Mouse (Mus musculus) embryonic facial prominence, embryonic 14.5 days (tissue): ENCODE measurements at regions not wholly inside any gene's neighbourhood (a gene's known extent, or its start where the extent isn't known, plus 50 kb on each side); places are given as distances from the start of the nearest gene placed in this dataset.

Source experiments
- ATAC-seq: fragments of 200-750 bp; cut with Nextera tagmentation; 2 replicates; pipeline ENCODE4 v1.8.0; 2017; ENCODE audit warnings: low read depth, moderate number of reproducible peaks, moderate TSS enrichment
- DNase-seq: peaks from one replicate; pipeline ENCODE4 v3.0.0-alpha.2; 2015; ENCODE audit warnings: low spot score
- H3K27ac ChIP-seq: fragments of 300-500 bp; sonication (generic); replicated peaks from 2 replicates; pipeline ENCODE4 v1.5.1; 2014; ENCODE audit warnings: low read depth, mild to moderate bottlenecking, low read length, moderate library complexity
- H3K27me3 ChIP-seq: fragments of 300-500 bp; sonication (generic); replicated peaks from 2 replicates; pipeline ENCODE4 v1.6.1; 2014; ENCODE audit warnings: low read length; ENCODE audit not compliant: control insufficient read depth, insufficient read depth
- H3K36me3 ChIP-seq: fragments of 300-500 bp; sonication (generic); 2 replicates; pipeline ENCODE4 v1.6.1; 2014; ENCODE audit warnings: low read length, mixed read lengths; ENCODE audit not compliant: control insufficient read depth, insufficient read depth
- H3K4me1 ChIP-seq: fragments of 300-500 bp; sonication (generic); 2 replicates; pipeline ENCODE4 v1.6.1; 2014; ENCODE audit warnings: antibody characterized with exemption, low read length; ENCODE audit not compliant: control insufficient read depth, insufficient read depth
- H3K4me2 ChIP-seq: fragments of 300-500 bp; sonication (generic); 2 replicates; pipeline ENCODE4 v1.6.1; 2014; ENCODE audit warnings: low read depth, mild to moderate bottlenecking, low read length, moderate library complexity, mixed read lengths
- H3K4me3 ChIP-seq: fragments of 300-500 bp; sonication (generic); 2 replicates; pipeline ENCODE4 v1.5.1; 2014; ENCODE audit warnings: low read depth, mild to moderate bottlenecking, low read length
- H3K9ac ChIP-seq: fragments of 300-500 bp; sonication (generic); 2 replicates; pipeline ENCODE4 v1.6.1; 2014; ENCODE audit warnings: low read depth, mild to moderate bottlenecking, low read length, moderate library complexity, mixed read lengths
- H3K9me3 ChIP-seq: fragments of 300-500 bp; sonication (generic); 2 replicates; pipeline ENCODE4 v1.6.1; 2016; ENCODE audit warnings: low read length; ENCODE audit not compliant: control insufficient read depth
- WGBS: fragments of 180-500 bp; shearing (Covaris S2); extraction: QIAGEN DNeasy Blood & Tissue Kit; methylation state at CpG from one replicate; pipeline ENCODE4 v1.1.7; 2014; 5-methylcytosine and 5-hydroxymethylcytosine counted together

DNA sequence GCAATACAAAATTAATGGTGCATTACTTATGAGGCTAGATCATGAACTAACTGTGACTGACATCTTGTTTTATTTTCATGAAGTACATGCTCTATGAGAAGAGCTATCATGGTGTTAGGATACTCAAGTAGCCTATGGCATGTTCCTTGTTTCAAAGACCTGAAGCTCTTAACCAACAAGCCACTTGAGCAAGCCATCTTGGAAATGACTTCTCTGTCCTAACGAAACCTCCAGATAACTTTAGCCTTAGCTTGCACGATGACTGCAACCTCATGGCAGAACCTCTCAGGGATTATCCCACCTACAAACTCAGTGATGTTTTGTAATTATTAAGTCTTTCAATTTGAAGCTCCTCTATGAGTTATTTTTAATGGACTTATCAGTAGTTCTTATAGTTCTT is 362.3 kb upstream of the Marcks start:
- WGBS: 92% methylated on average over 2 of the region's 2 CpGs
- DNase-seq: no peak
- Histone ChIP-seq H3K27me3 (no peaks in the 10 kb centered on the region), H3K36me3 (no peaks in the 10 kb centered on the region), H3K9ac (no peak overlapping the region), H3K27ac (no peak overlapping the region), H3K4me2 (no peak overlapping the region), H3K4me3 (no peak overlapping the region), H3K9me3 (no peaks in the 10 kb centered on the region), H3K4me1 (no peaks in the 10 kb centered on the region)
- no peak for ATAC-seq

DNA sequence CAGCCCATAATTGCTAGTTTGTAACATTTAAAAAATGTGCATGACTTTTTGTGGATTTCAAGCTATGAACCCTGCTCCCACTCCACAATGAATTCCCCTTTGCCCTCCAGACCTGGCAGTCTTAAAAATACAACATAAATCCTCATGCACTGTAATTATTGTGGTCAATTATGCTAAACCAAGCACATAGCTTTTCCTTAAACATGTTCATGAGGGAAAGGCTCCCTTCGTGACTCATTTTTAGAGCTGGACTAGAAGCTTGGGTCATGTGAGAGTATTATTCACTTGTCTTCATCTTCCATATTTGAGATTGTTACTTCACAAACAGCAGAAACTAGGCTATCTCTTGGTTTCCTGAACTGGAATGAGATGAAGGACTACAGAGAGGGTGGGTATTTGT is 356.7 kb upstream of the Marcks start:
- ATAC-seq: no peak
- H3K4me2 ChIP-seq: no peak overlapping the region
- 71% methylated on average over 1 of the region's 1 CpGs for WGBS

DNA sequence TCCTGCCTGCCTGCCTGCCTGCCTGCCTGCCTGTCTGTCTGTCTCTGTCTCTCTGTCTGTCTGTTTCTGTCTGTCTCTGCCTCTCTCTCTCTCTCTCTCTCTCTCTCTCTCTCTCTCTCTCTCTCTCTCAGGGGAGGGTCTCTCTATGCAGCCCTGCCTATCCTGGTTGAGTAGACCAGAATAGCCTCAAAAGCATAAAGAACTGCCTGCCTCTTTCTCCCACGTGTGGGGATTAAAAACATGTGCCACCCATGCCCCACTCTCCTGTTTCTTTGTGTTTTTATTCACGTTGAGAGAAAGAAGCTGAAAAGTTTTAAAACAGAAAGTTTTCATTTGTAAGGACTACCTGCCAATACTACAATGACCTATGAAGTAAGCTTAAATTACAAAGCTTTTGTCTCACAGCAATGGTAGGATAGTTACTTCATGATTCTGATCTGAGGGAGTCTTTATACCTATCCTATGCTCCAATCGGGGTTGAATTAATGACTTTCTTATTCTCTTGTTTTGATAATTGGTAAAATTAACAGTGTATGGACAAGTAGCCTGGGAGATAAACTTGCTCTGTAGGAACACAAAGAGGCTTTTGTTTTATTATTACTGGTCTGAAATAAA is 355.9 kb upstream of the Marcks start:
- H3K4me3 ChIP-seq: no peak overlapping the region
- no peaks in the 10 kb centered on the region for H3K36me3 ChIP-seq
- H3K27me3 ChIP-seq: no peaks in the 10 kb centered on the region
- H3K4me1 ChIP-seq: peaks cover 9% of the 10 kb centered on the region; the same call in 1 of the 2 replicates
- WGBS: 26% methylated on average over 3 of the region's 3 CpGs
- DNase-seq (no peak), ATAC-seq (no peak)
- H3K9me3 ChIP-seq: no peaks in the 10 kb centered on the region
- no peak overlapping the region for H3K9ac ChIP-seq
- 0 out of 2 replicates have a peak overlapping the region, but pooled peaks have one; percentile 10 for H3K27ac ChIP-seq
- no peak overlapping the region for H3K4me2 ChIP-seq

More for the DNA sequence above, 356.7 kb upstream of the Marcks start:
- Histone ChIP-seq H3K27me3 (no peaks in the 10 kb centered on the region), H3K27ac (no peak overlapping the region), H3K36me3 (no peaks in the 10 kb centered on the region), H3K9me3 (no peaks in the 10 kb centered on the region), H3K4me3 (no peak overlapping the region), H3K4me1 (peaks cover 9% of the 10 kb centered on the region; the same call in 1 of the 2 replicates), H3K9ac (no peak overlapping the region)
- peak; percentile 34 for DNase-seq

DNA sequence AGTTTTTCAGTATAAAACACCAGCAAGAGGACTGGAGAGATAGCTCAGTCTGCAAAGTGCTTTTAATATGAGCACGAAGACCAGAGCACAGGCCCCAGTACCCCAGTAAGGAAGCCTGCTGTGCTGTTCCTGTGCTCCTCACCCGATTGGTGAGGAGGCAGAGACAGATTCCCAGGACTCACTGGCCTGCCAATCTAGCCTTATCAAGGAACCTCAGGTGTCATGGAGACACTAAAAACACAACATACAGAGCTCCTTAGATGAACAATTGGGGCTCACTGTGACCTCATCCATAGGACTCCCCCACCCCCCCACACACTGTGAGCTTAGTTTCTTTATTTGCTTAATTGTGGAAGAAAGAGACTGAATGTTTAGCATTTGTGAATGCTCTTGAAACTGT is 355.4 kb upstream of the Marcks start:
- Histone ChIP-seq H3K36me3 (no peaks in the 10 kb centered on the region), H3K27ac (no peak overlapping the region), H3K4me1 (peaks cover 9% of the 10 kb centered on the region; the same call in 1 of the 2 replicates), H3K4me2 (no peak overlapping the region), H3K27me3 (no peaks in the 10 kb centered on the region), H3K9ac (no peak overlapping the region), H3K4me3 (no peak overlapping the region), H3K9me3 (no peaks in the 10 kb centered on the region)
- WGBS: 19% methylated on average over 2 of the region's 2 CpGs
- ATAC-seq (no peak), DNase-seq (no peak)

DNA sequence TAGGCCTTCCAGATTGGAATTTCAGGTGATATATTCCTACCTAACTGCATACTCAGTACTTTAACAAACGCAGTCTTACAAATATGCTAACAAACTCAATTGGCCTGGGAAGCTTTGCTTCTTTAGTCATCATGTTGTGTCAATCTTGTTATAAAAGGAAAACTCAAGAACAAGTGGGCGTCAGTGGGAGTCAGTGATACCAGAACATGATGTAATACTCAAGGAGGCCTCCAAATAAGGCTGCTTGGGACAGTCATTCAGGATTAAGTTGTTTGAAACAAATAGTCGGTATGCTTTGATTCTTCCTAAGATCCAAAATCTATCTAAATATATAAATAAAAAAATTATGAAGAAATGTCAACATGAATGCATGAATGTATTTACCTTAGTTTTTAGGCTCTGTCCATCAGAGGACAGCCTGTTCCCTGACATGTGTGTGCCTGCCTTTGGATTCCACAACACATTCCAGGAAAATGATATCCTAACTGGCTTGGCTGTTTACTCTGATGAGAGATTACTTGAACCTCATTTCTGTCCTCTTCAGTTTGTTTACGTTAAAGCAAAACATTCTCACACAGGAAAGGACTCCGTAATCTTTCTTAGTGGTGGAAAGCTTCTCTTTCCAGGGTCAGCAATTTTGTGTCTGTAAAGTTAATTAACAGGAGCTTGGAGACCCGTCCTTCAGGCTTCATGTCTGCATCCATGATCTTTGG is 345.7 kb upstream of the Marcks start:
- no peaks in the 10 kb centered on the region for H3K36me3 ChIP-seq
- H3K4me3 ChIP-seq: no peak overlapping the region
- H3K27me3 ChIP-seq: no peaks in the 10 kb centered on the region
- H3K4me2 ChIP-seq: no peak overlapping the region
- H3K9me3 ChIP-seq: no peaks in the 10 kb centered on the region
- no peak overlapping the region for H3K9ac ChIP-seq
- H3K4me1 ChIP-seq: peaks cover 2% of the 10 kb centered on the region; the same call in 1 of the 2 replicates
- peak; percentile 26 for DNase-seq
- ATAC-seq: no peak
- WGBS: 57% methylated on average over 6 of the region's 6 CpGs
- no peak overlapping the region for H3K27ac ChIP-seq

DNA sequence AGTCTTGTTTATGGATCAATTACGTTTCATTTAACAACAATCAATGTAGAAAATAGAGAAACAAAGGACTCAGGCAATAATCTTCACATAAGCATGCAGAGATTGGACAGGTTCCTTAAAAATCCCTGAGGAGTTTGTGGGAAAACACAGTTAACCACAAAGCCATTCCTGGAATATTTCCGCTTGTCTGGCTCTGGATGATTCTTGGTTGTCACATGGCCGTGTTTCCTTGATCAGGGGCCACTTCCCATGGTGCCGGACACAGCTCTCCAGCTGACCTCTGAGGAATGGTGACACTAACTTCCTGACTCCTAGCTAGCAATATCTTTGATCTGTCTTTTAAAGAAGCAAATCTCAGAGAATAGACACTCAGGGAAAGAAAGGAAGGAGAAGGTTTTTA is 344.8 kb upstream of the Marcks start:
- Histone ChIP-seq H3K9me3 (no peaks in the 10 kb centered on the region), H3K4me1 (peaks cover 2% of the 10 kb centered on the region; the same call in 1 of the 2 replicates), H3K36me3 (no peaks in the 10 kb centered on the region), H3K4me3 (no peak overlapping the region), H3K4me2 (no peak overlapping the region), H3K27me3 (no peaks in the 10 kb centered on the region), H3K27ac (peak overlapping the region; percentile 15; the same call in 1 of the 2 replicates), H3K9ac (no peak overlapping the region)
- WGBS: 29% methylated on average over 4 of the region's 4 CpGs
- ATAC-seq: no peak
- peak; percentile 76 for DNase-seq

DNA sequence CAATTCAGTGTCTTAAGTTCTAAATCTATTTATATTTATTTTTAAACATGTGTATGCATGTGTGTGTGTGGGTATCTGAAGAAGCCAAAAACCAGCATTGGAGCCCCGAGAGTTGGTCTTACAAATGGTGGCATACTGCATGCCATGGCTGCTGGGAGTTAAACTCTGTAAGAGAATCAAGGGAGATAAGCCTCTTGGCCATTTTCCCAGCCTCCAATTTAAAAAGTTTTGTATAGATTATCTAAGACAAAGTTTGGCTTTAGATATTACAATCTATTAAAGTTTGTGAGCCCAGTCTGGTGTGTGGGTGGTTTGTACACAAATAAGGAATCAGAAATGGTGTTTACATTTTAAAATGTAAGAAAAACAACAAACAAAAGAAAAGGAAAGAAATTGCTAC is 343.2 kb upstream of the Marcks start:
- Histone ChIP-seq H3K9me3 (no peaks in the 10 kb centered on the region), H3K36me3 (no peaks in the 10 kb centered on the region), H3K4me3 (no peak overlapping the region), H3K4me1 (peaks cover 2% of the 10 kb centered on the region; the same call in 1 of the 2 replicates), H3K9ac (no peak overlapping the region), H3K27me3 (no peaks in the 10 kb centered on the region), H3K4me2 (no peak overlapping the region), H3K27ac (no peak overlapping the region)
- DNase-seq (peak; percentile 74), ATAC-seq (no peak)
- 60% methylated on average over 1 of the region's 1 CpGs for WGBS

DNA sequence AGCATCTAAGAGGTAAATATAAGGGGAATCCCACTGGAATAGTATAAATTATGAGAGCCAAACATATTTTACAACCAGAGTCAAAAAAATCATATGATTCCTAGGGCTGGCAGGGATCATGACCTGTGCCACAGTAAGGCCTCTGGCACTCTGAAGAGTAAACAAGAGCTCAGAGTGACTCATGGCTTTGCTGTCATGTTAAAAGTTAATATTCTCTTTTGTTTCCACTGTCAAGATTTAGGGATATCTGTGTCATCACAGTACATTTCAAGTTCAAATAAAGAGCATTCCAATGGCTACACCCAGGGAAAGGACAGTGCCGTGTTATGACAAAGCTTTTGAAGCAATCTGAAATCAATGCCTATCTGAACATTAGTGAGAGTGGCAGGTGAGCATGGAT is 341.6 kb upstream of the Marcks start:
- Histone ChIP-seq H3K27me3 (no peaks in the 10 kb centered on the region), H3K4me3 (no peak overlapping the region), H3K27ac (no peak overlapping the region), H3K9me3 (no peaks in the 10 kb centered on the region), H3K4me1 (peaks cover 2% of the 10 kb centered on the region; the same call in 1 of the 2 replicates), H3K4me2 (no peak overlapping the region), H3K36me3 (no peaks in the 10 kb centered on the region), H3K9ac (no peak overlapping the region)
- ATAC-seq (no peak), DNase-seq (no peak)
- 75% methylated on average over 1 of the region's 1 CpGs for WGBS

DNA sequence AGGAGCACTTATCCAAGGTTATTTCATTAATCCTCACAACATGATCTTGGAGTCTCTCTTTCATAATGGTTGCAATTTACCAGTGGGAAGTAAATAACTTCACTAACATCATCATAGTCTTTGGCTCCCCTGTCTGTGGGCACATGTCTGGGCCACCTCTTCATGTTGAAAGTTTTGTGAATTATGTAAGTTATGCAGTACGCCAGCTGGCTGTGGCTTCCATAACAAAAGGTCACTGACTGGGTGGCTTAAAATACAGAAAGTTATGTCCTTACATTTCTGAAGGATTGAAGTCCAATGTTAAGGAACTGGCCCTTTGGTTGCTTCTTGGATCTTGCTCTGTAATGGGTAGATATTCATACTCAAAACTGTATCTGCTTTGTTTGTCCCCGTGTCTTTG is 339.4 kb upstream of the Marcks start:
- Histone ChIP-seq H3K4me3 (no peak overlapping the region), H3K27me3 (no peaks in the 10 kb centered on the region), H3K9ac (no peak overlapping the region), H3K4me2 (no peak overlapping the region), H3K36me3 (no peaks in the 10 kb centered on the region), H3K9me3 (no peaks in the 10 kb centered on the region), H3K4me1 (no peaks in the 10 kb centered on the region), H3K27ac (no peak overlapping the region)
- 95% methylated on average over 2 of the region's 2 CpGs for WGBS
- ATAC-seq: no peak
- no peak for DNase-seq
